Mouse (Mus musculus): ENCODE data around the gene Arhgef3. TPM values are rescaled to one million over a fixed set of nuclear protein-coding genes. Genes with fewer than 3 reads are reported as not detected.

Arhgef3 gene
- polyA plus RNA-seq, 1 experiment from 2014 or later: 9.0 TPM

- 72% methylated on average over 5 of the region's 5 CpGs for WGBS
- H3K4me1 ChIP-seq (ENCODE audit: insufficient read depth): no peaks in the 10 kb centered on the region
- H3K27me3 ChIP-seq (ENCODE audit: insufficient read depth, low read length): no peaks in the 10 kb centered on the region
- peaks cover 10% of the 10 kb centered on the region; the same call in 1 of the 2 replicates for H3K36me3 ChIP-seq (ENCODE audit: insufficient read depth)
- no peak overlapping the region for H3K4me3 ChIP-seq (ENCODE audit: low read depth, low read length)
- no peak for ATAC-seq (ENCODE audit: insufficient read depth)
- H3K4me2 ChIP-seq: no peak overlapping the region
- H3K9ac ChIP-seq: no peak overlapping the region
- no peak for TF ChIP-seq CTCF (IDR thresholded peaks at IDR 0.05; ENCODE audit: low read depth)
- no peak overlapping the region for H3K27ac ChIP-seq (ENCODE audit: low read depth)
- no peak for DNase-seq
- H3K9me3 ChIP-seq (ENCODE audit: low read depth, low read length): no peaks in the 10 kb centered on the region
Observed at GRCm38 (mm10) chr14:27094247-27094646, 20.5 kb upstream of the Arhgef3 start.

GRCm38 (mm10) chr14:27096133-27096532 lies 18.6 kb upstream of the Arhgef3 start:
- Histone ChIP-seq H3K27me3 (ENCODE audit: insufficient read depth, low read length) (no peaks in the 10 kb centered on the region), H3K9me3 (ENCODE audit: low read depth, low read length) (no peaks in the 10 kb centered on the region), H3K4me3 (ENCODE audit: low read depth, low read length) (no peak overlapping the region), H3K4me2 (no peak overlapping the region), H3K27ac (ENCODE audit: low read depth) (no peak overlapping the region), H3K9ac (no peak overlapping the region), H3K4me1 (ENCODE audit: insufficient read depth) (no peaks in the 10 kb centered on the region), H3K36me3 (ENCODE audit: insufficient read depth) (peaks cover 10% of the 10 kb centered on the region; the same call in 1 of the 2 replicates)
- 67% methylated on average over 9 of the region's 9 CpGs for WGBS
- DNase-seq (no peak), ATAC-seq (ENCODE audit: insufficient read depth) (peak; percentile 33; the same call in 1 of the 2 replicates)
- TF ChIP-seq CTCF (IDR thresholded peaks at IDR 0.05; ENCODE audit: low read depth): no peak

- Histone ChIP-seq H3K4me2 (no peak overlapping the region), H3K9ac (no peak overlapping the region), H3K27ac (ENCODE audit: low read depth) (no peak overlapping the region), H3K4me1 (ENCODE audit: insufficient read depth) (no peaks in the 10 kb centered on the region), H3K36me3 (ENCODE audit: insufficient read depth) (peaks cover 10% of the 10 kb centered on the region; the same call in 1 of the 2 replicates), H3K4me3 (ENCODE audit: low read depth, low read length) (no peak overlapping the region), H3K27me3 (ENCODE audit: insufficient read depth, low read length) (no peaks in the 10 kb centered on the region), H3K9me3 (ENCODE audit: low read depth, low read length) (no peaks in the 10 kb centered on the region)
- 14% methylated on average over 3 of the region's 3 CpGs for WGBS
- DNase-seq (peak; percentile 94), ATAC-seq (ENCODE audit: insufficient read depth) (peak; percentile 78)
- TF ChIP-seq CTCF (IDR thresholded peaks at IDR 0.05; ENCODE audit: low read depth): peak; percentile 89
Observed at GRCm38 (mm10) chr14:27096779-27097178, 17.9 kb upstream of the Arhgef3 start.

- no peak for TF ChIP-seq CTCF (IDR thresholded peaks at IDR 0.05; ENCODE audit: low read depth)
- Histone ChIP-seq H3K27ac (ENCODE audit: low read depth) (no peak overlapping the region), H3K9me3 (ENCODE audit: low read depth, low read length) (no peaks in the 10 kb centered on the region), H3K4me3 (ENCODE audit: low read depth, low read length) (no peak overlapping the region), H3K9ac (no peak overlapping the region), H3K27me3 (ENCODE audit: insufficient read depth, low read length) (no peaks in the 10 kb centered on the region), H3K4me1 (ENCODE audit: insufficient read depth) (no peaks in the 10 kb centered on the region), H3K4me2 (no peak overlapping the region), H3K36me3 (ENCODE audit: insufficient read depth) (no peaks in the 10 kb centered on the region)
- no peak for DNase-seq
- no peak for ATAC-seq (ENCODE audit: insufficient read depth)
- WGBS: 40% methylated on average over 7 of the region's 7 CpGs
Observed at GRCm38 (mm10) chr14:27101735-27102134, 13.0 kb upstream of the Arhgef3 start.

GRCm38 (mm10) chr14:27102720-27103119 lies 12.0 kb upstream of the Arhgef3 start:
- Histone ChIP-seq H3K4me3 (ENCODE audit: low read depth, low read length) (no peak overlapping the region), H3K9me3 (ENCODE audit: low read depth, low read length) (no peaks in the 10 kb centered on the region), H3K27ac (ENCODE audit: low read depth) (no peak overlapping the region), H3K4me2 (no peak overlapping the region), H3K36me3 (ENCODE audit: insufficient read depth) (no peaks in the 10 kb centered on the region), H3K27me3 (ENCODE audit: insufficient read depth, low read length) (no peaks in the 10 kb centered on the region), H3K4me1 (ENCODE audit: insufficient read depth) (no peaks in the 10 kb centered on the region), H3K9ac (no peak overlapping the region)
- TF ChIP-seq CTCF (IDR thresholded peaks at IDR 0.05; ENCODE audit: low read depth): no peak
- DNase-seq (no peak), ATAC-seq (ENCODE audit: insufficient read depth) (no peak)
- WGBS: 73% methylated on average over 6 of the region's 6 CpGs

GRCm38 (mm10) chr14:27105731-27106457 lies 8.8 kb upstream of the Arhgef3 start:
- TF ChIP-seq CTCF (IDR thresholded peaks at IDR 0.05; ENCODE audit: low read depth): no peak
- no peaks in the 10 kb centered on the region for H3K9me3 ChIP-seq (ENCODE audit: low read depth, low read length)
- no peaks in the 10 kb centered on the region for H3K27me3 ChIP-seq (ENCODE audit: insufficient read depth, low read length)
- no peak overlapping the region for H3K9ac ChIP-seq
- ATAC-seq (ENCODE audit: insufficient read depth): no peak
- H3K4me3 ChIP-seq (ENCODE audit: low read depth, low read length): no peak overlapping the region
- WGBS: 73% methylated on average over 12 of the region's 12 CpGs
- no peak overlapping the region for H3K27ac ChIP-seq (ENCODE audit: low read depth)
- no peaks in the 10 kb centered on the region for H3K4me1 ChIP-seq (ENCODE audit: insufficient read depth)
- no peak overlapping the region for H3K4me2 ChIP-seq
- no peak for DNase-seq
- no peaks in the 10 kb centered on the region for H3K36me3 ChIP-seq (ENCODE audit: insufficient read depth)

- no peak for ATAC-seq (ENCODE audit: insufficient read depth)
- Histone ChIP-seq H3K27me3 (ENCODE audit: insufficient read depth, low read length) (peaks cover 7% of the 10 kb centered on the region; the same call in 1 of the 2 replicates), H3K4me3 (ENCODE audit: low read depth, low read length) (no peak overlapping the region), H3K27ac (ENCODE audit: low read depth) (no peak overlapping the region), H3K4me2 (no peak overlapping the region), H3K4me1 (ENCODE audit: insufficient read depth) (no peaks in the 10 kb centered on the region), H3K36me3 (ENCODE audit: insufficient read depth) (no peaks in the 10 kb centered on the region), H3K9ac (no peak overlapping the region), H3K9me3 (ENCODE audit: low read depth, low read length) (no peaks in the 10 kb centered on the region)
- 64% methylated on average over 6 of the region's 6 CpGs for WGBS
- TF ChIP-seq CTCF (IDR thresholded peaks at IDR 0.05; ENCODE audit: low read depth): peak; percentile 33; the same call in 1 of the 2 replicates
- peak; percentile 46 for DNase-seq
Observed at GRCm38 (mm10) chr14:27108748-27109504, 5.8 kb upstream of the Arhgef3 start.
